Mouse (Mus musculus): Measurements from ENCODE around the gene Prmt8. TPM values are rescaled to one million over a fixed set of nuclear protein-coding genes. Genes with fewer than 3 reads are reported as not detected.
A peak's percentile ranks its signal among the peaks of the same experiment; 100 is the strongest.

Prmt8 gene
- 10 to 100 TPM; 75.8 to 85.0 (median 76.6) TPM for total RNA-seq (2022)

DNA sequence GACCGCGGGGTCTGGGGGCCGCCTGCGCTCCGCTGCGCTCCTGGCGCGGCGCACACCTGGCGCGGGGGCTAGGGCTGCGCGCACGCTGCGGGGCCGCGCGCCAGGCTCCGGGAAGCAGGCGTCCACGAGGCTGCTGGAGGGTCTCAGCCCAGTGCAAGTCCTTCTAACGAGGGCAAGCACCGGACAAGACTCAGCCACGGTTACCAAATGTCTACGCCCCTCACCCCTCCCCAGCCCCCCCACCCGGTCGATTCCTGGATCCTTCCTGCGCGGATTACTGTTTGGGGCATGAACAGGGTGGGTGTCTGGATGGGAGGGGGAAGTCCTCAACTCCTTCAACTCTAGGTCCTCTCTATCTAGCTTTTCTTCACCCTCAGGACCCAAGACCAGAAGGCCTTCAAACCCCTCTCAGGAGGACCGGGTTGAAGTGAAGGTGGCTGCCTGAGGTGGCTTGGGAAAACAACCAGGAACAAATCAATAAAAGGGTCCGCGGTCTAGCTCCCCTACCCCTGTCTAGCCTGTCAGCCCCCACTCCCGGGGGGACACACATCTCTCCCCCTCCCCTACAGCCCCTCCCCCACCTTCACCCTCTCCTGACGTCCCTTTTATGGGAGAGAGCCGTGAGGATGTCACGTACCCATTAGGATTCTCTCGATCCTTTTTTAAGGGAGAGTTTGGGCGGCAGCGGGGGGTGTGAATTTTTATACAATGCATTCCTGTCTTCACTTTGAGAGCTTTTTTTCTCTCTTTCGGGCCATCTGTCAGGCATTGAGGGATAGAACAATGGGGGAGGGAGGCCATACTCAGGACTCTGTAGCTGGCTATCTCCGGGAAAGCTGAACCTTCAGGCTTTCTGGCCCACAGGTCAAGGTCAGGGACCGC lies at the start of gene Prmt8:
Gene Prmt8, minus strand, starts transcription at position 198 of the 882 bp plus-strand sequence.
- peak; percentile 29 to 76 for DNase-seq (ENCODE audit: low spot score in 2 of 2)

- no peak for DNase-seq (ENCODE audit: low spot score in 2 of 2)
Observed at GRCm38 (mm10) chr6:127803046-127803729, 33.9 kb upstream of the Prmt8 start.

GRCm38 (mm10) chr6:127802211-127802610 lies 32.9 kb upstream of the Prmt8 start:
- DNase-seq (ENCODE audit: low spot score in 2 of 2): no peak

DNA sequence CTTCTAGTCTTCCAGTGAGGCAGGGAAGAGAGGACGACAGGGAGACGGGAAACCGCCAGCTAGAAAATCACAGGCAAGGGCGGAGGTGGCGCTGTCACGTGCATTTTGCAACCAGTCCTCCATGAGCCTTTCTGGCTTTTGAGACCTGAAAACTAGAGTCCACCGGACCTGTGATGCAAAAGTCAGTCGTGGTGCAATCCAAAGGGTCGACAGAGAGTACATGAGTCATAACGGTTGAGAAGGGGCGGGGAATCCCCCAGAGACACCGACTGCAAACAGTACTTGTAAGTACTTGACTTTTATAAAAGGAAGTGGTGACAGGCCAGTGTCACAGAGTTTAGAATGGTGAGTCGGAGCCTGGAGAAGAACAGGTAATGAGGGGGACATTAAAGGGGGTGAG lies 20.8 kb upstream of the Prmt8 start:
- no peak for DNase-seq (ENCODE audit: low spot score in 2 of 2)

GRCm38 (mm10) chr6:127770806-127771205 lies 1.5 kb upstream of the Prmt8 start:
- peak; percentile 24 to 80 for DNase-seq (ENCODE audit: low spot score in 2 of 2)

- DNase-seq (ENCODE audit: low spot score in 2 of 2): peak in 1 of 2 experiments; percentile 29
Observed at GRCm38 (mm10) chr6:127768621-127769274, 524 bp downstream of the Prmt8 start.

- DNase-seq (ENCODE audit: low spot score in 2 of 2): peak; percentile 33 to 34
Observed at GRCm38 (mm10) chr6:127767706-127768493, 1.4 kb downstream of the Prmt8 start.

DNA sequence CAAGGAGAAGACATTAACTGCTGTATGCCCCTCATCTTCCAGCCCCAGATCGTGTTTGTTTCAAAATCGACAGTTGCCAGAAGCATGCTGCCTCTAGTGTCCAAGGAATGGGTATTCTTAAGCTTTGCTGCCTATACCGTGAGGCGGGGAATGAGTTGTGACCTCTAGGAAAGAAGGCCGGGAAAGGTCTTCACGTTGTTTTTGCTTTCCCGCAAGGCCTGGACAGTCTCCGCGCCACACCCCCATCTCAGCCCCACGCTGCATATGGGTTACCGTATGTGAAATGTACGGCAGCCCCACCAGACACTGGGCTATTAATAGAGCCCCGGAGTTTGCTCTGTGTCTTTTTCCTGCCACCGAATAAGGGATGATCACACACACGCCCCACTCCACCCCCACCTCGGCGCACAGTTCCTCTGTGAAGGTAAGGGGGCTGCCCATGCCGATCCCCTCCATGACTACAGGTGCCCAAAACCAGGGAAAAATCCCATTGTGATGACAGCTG lies 2.0 kb downstream of the Prmt8 start:
- peak; percentile 54 to 75 for DNase-seq (ENCODE audit: low spot score in 2 of 2)

DNA sequence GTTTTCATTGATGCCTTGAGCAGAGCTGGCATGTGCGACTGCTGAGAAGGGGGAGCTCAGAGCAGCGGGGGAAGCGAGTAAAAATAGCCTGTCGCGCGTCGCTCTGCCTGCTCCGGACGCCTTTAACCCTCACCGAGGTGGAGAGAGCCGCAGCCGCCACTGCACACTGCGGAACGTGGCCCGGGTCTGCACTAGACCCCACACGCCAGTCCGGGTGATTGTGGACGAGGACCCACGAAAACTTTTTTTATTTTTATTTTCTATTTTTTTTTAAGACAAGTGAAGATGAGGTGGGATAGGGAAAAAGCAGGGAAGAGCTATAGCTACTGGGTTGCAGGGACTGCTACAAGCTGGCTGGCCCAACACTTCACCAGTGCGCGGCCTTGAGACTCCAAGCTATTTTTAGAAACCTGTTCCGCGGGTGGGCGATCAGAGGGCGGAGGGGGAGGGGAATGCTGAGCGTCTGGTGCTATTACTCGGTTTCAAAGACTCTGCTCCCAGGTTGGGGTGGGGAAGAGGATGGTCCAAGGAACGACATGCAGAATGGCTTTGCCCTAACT lies 2.6 kb downstream of the Prmt8 start:
- peak in 1 of 2 experiments; percentile 54 for DNase-seq (ENCODE audit: low spot score in 2 of 2)

GRCm38 (mm10) chr6:127766041-127766604 lies 3.1 kb downstream of the Prmt8 start:
- DNase-seq (ENCODE audit: low spot score in 2 of 2): peak in 1 of 2 experiments; percentile 65

GRCm38 (mm10) chr6:127765573-127765972 lies 3.7 kb downstream of the Prmt8 start:
- peak in 1 of 2 experiments; percentile 25 for DNase-seq (ENCODE audit: low spot score in 2 of 2)

DNA sequence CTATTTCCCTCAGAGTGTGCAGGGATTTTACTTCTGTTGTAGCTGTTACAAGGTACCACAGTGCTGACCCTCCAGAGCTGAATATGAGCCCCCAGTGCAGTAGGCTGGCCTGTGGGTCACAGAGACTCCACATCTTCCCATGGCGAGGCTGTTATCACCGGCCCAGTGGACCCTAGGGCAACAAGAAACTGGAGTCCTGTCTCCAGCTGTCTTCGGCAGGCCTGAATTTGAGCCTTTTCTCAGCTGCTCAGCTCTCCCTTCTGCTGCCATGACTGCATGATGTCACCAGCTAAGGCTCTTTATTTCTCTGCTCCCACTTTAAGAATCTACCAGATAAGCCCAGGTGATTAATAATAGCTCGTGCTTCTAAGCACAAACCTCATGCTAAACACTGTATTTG lies 11.0 kb downstream of the Prmt8 start:
- no peak for DNase-seq (ENCODE audit: low spot score in 2 of 2)

DNA sequence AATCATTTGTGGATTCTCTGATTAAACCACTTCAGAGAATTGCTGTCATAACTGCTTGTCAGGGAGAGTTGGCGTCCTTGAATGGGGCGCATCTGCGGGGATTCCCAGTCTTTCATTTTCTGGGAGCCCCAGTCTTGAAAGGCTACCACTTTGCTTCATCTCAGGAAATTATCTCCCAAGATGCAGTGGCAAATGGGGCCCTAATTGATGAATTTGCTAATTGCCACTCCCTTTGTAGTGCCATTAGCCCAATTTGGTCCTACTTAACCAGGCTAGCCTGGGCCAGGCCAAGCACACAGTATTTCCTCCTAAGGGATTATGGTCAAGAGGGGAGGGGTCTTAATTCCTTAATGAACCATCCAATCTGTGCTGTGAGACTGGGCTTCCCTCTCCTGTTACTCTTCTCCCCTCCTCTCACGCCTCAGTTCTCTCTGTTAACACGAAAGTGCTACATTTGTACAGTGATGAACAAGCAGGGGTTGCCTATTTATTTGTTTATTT lies 11.6 kb downstream of the Prmt8 start:
- no peak for DNase-seq (ENCODE audit: low spot score in 2 of 2)

DNA sequence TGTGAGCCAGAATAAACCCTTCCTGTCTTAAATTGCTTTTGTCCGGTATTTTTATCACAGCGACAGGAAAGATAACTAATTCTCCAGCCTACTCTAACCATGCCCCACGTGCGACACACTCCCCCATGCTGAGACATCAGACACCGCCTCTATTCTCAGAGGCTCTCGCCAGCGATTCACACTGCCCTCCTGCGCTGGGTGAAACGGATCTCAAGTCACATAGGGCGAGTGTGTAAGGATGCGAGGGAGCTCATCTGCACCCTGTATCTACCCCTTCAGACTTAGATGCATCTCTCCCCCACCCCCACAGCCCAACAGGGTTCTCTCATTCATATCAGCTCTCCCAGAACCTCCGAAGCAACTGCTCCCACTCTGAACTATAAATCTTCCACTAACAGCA lies 12.4 kb downstream of the Prmt8 start:
- no peak for DNase-seq (ENCODE audit: low spot score in 2 of 2)

DNA sequence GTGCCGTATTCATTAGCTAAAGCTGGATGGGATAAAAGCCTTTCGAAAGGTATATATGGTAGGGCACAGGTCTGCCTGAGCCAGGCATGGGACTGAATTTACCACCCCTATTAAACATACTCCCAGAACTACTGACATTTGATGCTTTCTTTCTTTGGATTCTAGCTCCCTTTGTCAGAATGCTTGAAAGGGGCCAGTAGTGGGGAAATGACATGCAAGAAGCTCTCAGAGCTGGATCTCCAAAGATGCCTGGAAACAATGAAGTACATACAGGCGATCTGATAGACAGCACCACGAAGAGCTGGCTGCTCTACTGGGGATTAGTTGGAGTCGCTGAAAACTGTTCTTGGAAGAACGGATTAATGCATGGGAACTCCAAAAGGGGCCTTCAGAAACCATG lies 16.0 kb downstream of the Prmt8 start:
- DNase-seq (ENCODE audit: low spot score in 2 of 2): no peak

DNA sequence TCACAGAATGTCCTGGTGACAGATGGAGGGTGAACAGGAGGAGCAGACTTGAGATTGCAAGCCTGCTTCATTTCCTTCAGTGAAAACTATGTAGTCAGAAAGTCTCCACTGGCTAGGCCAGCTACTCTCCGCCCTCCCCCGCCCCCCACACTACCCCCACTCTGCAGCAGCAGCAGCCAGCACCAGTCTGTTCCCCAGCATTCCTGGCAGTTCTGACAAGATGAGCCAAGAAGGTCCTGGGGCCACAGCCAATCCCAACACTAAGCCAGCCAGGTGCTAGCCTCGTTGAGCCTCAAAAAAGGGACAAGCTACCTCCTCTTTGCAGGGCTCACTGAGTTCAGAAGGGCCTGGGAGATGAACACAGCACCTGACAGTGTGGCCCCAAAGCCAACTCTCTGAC lies 16.6 kb downstream of the Prmt8 start:
- DNase-seq (ENCODE audit: low spot score in 2 of 2): no peak

DNA sequence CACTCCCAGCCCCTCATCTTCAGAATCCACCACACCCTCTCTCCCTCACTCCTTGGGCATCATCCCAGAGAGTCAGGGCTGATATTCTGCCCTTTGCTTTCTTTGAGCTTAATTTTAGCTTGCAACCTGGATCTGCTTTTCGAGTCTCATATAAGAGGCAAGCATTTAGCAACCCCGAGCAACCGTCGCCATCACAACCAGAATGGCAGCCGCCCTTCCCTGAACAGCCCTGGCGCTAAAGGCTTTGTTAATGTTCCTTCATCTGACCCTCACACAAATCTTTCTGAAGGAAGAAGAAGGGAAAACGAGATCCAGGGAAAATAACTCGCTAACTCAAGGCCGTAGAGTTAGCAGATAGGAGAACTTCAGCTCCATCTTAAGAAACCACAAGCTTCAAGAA lies 17.8 kb downstream of the Prmt8 start:
- DNase-seq (ENCODE audit: low spot score in 2 of 2): no peak

DNA sequence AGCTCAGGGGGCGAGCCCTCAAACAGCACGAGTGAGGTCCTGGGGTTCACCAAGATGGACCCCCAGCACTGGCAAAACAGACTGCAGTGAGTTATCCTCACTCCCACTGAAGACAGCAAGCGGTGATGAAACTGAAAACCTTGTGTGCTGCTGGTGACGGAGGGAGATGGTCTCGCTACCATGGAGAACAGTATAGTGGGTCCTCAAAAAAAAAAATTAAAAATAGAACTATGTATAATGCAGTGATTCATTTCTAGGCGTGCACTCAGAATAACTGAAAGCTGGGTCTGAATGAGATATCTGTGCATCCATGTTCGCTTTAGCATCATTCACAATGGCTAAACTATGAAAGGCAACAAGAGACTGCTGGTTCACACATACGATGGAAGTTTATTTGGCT lies 20.5 kb downstream of the Prmt8 start:
- DNase-seq (ENCODE audit: low spot score in 2 of 2): no peak

- no peak for DNase-seq (ENCODE audit: low spot score in 2 of 2)
Observed at GRCm38 (mm10) chr6:127742290-127742689, 27.0 kb downstream of the Prmt8 start.

DNA sequence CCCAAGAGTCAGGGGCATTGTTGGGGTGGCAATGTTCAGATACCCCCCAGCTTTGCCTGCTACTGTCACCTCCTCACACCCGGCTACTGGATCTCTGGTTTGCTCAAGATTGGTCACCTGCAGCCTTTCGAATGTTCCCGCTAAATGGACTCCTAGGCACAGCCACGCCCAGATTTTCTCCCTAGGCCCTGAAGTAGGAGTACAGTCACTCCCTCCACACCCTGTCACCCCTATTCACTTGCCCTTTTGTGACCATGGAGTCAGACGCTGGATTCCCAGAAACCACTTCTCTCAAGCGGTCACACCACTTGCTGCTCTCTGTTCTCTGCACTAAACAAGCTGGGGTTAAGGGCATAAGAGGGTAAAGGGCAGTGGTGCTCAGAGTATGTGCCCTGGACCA lies 28.1 kb downstream of the Prmt8 start:
- DNase-seq (ENCODE audit: low spot score in 2 of 2): no peak
